Mouse (Mus musculus) gastrocnemius, adult 18-20 months (tissue): ENCODE data around the gene Gm21060. TPM values are rescaled to one million over a fixed set of nuclear protein-coding genes. Genes with fewer than 3 reads are reported as not detected.
"Not testable (repeated sequence)": the region's sequence is repeated elsewhere in the genome, so short reads cannot be mapped to it uniquely, and the experiment has no call there.

ENCODE experiments used
- DNase-seq: peaks from one replicate; pipeline ENCODE4 v3.0.0; 2021; ENCODE audit warnings: low spot score
- long read RNA-seq, 2 experiments: library from polyadenylated mRNA; stranded (forward); transcript quantifications; one replicate each; pipeline ENCODE4 v2.0.0; 2021
- total RNA-seq, 2 experiments: library from RNA; stranded (reverse); gene quantifications; 2 replicates each; pipeline ENCODE4 v1.2.3; 2021

Gm21060 gene
- total RNA-seq = not detected
- long read RNA-seq, experiment 1 = 0 reads
- long read RNA-seq, experiment 2 = 0 reads

DNA sequence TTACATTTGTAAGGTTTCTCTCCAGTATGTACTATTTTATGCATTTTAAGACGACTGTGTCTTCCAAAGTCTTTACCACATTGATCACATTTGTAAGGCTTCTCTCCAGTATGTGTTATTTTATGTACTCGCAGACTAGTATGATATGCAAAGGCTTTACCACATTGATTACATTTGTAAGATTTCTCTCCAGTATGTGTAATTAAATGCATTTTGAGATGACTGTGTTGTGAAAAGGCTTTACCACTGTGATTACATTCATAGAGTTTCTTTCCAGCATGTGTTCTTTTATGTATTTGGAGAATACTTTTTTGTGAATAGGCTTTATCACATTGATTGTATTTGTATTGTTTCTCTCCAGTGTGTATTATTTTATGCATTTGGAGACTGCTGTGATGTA, at the start of gene Gm21060:
TSS of gene Gm21060 (minus strand) at position 101 of the 400 bp plus-strand sequence.
- DNase-seq = no peak

DNA sequence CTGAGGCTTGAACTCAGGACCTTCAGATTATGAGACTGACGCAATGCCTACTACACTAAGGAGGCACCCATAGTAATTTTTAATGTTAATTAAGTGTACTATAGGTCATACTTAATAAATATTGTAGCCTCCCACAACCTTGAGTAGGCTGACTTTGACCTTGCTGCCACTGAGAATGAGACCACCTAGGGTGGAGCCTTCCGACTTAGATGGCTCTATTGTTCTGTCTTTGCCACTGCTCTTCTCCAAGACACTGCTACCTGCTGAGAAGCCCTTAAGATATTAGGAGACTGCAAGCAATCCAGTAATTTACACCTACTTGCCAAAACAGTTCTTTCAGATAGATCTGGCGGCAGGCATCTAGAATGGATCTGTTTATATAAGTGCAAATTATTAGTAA, 24.0 kb upstream of the Gm21060 start:
- DNase-seq = not testable (repeated sequence)

DNA sequence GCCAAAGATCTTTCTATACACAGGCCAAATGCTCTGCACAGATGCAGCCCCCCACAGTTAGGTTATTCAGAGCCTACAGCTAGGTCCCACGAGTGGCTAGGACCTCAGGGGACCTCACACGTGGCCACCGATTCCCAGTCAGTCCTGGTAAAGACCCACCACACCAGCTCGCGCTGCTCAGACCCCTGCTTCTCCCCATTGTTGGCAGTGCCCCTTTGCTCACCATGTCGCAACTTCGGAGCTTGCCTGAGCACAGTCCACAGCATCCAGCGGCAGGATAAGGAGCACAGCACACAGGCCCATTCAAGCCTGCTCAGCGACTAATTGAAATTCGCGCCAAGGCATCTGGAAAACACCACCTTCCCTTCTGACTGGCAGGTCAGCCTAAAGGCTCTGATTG, 16.3 kb upstream of the Gm21060 start:
- not testable (repeated sequence) for DNase-seq

DNA sequence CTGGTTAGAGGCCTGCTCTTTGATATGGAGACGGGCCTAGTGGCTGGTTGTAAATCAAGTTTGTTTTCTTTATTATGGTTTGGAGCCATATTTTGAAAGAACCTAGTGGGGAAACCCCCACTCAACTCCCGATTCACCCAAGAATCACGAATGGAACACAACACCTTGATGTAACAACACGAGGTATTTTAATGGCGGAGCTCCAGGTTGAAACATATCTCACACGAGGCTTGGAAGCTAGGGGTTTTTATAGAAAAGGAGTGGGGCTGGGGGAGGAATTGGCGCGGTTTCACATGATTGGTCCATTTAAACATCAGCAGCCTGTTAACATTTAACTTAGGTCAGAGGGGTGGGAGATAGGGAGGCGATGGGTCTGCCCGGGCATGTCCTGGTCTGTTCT, 15.5 kb upstream of the Gm21060 start:
- DNase-seq = not testable (repeated sequence)

DNA sequence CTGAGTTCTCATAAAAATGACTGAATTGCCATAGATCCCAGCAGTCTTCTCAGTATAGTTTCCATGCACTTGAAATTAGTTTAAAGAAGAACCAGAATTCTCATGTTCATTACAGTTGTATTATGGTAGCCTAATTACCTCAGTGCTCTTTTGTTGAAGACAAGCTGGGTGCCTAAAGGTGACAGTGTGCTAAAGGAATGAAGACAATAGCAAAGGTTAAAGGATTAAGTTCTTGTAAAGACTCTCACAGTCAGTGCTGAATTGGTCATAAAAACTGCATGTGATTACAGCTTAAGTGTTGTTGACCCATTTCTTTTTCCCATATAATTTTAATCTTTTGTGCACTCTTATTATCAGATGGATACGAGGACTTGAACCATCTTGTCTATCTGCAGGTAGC, 11.2 kb upstream of the Gm21060 start:
- not testable (repeated sequence) for DNase-seq

DNA sequence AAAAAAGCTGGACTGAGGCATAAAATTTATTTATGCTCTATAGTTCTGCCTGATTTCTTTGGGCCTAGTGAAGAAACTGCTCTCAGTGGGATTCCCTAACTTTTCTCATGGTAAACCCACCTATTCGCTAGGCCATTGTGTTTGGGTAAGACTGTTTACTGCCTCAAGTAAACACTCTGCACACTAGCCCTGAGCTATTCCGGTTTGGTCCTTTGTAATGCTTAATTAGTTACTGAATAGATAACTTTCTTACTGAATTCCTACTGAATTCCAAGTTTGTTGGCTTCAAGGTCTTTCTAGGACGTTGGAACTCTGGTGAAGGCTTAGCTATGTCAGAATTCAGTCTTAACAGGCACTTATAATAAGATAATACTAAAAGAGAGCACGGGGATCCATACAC, 11.8 kb downstream of the Gm21060 start:
- not testable (repeated sequence) for DNase-seq

DNA sequence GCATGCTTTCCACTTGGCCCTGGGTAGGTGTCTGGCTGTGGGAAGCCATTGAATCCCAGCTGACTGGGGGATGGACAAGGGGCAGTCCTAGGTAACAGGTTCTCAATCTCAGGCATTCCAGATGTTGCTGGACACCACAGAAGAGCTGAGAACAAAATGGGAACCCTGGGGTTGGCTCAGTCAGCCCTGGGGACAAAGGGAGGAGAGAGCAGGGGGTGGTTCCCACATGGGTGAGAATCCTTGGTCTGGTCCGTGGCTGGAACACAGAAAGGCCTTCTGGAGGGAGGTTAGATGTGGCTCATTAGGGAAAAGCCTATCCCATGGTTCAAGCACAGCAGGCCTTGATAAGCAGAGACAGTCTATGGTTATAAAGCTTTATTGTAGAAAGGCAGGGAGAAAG, 13.3 kb downstream of the Gm21060 start:
- DNase-seq = no peak

DNA sequence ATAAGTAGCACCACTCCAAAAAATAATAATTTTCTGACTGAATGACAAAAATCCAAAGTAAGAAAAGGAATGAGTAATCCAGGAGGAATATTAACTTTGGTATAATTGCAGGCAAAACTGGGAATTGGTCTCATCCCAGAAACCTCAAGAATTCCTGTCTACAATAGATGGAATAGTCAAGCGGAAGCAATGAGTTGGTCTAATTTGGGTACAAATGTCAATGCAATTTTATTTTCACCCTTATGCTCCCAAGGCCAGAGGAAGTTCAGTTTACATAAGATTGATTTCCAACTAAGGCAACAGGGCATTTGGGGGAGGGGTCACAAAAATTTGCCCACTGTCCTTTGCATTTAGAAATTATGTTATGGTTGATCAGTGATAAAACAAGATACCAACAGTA, 21.4 kb downstream of the Gm21060 start:
- no peak for DNase-seq

DNA sequence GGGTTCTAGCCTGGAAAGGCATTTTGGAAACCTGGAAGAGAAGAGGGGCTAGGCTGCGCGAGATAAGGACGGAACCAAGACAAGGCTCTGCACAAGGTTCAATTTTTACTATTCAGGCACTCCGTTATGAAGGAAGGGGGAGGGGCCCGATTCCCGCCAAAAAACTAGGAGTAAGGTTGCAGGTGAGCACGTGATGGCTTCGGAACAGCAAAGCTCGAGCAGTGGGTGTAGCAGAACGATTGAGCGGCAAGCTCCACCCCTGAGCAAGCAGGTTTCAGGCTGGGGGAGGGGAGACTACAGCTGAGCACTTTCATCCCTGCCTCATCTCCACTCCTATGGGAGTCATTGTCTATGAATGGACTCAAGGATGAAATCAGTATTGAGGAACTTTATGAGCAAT, 27.7 kb downstream of the Gm21060 start:
- not testable (repeated sequence) for DNase-seq

DNA sequence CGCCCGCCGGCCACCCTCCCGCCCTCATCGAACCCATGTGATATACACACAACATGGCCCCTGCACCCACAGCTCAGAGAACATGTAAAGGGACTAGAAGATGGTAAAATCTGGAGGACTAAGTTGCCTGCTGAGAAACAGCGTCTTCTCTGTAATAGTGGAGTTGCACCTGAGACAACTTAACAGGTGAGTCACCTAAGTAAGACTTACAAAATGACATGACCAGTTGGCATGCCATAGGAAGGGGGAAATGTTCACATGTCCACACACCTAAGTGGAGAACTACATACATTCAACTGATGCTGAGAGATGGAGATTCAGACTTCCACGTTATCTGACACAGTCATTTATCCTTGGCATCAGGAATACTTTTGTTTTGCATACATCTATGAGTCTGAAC, 29.7 kb downstream of the Gm21060 start:
- DNase-seq = no peak

DNA sequence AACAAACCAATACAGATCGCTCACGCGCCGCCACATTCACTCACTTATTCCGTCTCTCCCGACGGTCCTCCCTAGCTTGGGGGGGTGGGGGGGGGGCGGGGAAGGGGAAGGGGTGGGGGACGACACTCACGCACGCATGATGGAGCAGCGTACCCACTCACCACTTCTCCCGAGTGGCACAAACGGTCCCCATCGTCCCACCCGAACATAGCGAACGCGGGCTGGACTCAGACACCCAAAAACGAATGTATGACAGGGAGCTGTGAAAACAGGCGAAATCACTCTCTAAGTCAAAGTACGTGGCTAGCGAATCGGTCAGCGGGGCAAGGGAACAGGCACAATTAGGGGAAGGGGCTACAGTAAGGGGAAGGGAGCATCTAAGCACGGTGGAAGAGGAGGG, 30.2 kb downstream of the Gm21060 start:
- no peak for DNase-seq

DNA sequence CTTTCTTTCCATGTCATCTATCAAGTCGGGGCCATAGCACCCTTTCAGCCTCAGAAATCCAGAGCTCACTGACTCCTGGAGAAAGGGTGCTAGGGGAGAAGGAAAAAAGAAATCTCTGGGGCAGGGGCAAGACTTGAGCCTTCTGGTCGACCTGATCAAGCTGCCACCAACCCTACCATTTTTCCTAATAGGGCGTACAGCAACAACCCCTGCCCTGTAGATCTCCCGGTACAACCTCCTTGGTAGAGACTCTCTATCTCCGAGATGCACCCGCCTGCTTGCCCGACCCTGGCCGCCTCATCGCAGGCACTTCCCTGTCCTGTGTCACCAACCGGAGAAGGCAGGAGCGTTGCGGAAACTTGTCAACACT, 30.6 kb downstream of the Gm21060 start:
- no peak for DNase-seq

DNA sequence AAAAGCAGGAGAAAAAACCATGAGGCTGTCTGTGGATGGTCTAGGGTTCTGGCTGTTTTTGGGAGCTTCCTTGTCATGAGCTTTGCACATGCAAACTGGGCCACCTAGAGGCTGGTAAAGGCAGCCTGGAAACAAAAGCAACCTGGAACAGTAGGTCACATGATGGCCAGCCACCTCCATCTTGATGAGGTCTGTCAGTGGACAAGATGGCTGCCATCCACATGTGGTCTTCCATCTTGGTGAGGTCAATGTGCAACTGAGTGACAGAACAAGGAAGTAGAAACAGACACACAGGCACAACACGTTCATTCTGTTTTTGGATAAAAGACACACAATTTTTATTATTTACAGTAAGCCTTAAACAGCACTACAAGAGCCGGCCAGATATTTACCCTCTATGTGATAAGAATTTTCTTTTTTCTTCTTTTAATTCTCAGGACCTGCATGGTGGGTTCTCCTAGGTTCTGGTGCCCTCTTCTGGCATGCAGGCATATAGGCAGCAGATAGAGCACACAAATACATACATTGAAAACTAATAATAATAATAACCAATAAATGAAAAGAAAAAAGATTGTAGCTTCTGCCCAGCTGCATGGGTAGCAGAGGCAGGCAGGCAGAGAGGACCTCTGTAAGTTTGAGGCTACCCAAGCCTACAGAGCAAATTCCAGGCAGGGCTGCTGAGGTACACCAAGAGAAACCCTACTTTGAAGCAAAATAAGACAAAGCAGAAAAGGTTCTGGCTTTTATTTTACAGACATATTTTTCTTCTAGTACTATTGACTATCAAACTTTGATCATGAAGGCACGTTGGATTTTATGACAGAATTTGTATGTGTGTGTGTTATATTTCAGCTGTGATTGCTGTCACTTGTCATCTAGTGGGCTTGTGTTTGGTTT, 31.3 kb downstream of the Gm21060 start:
- peak; percentile 19 for DNase-seq

DNA sequence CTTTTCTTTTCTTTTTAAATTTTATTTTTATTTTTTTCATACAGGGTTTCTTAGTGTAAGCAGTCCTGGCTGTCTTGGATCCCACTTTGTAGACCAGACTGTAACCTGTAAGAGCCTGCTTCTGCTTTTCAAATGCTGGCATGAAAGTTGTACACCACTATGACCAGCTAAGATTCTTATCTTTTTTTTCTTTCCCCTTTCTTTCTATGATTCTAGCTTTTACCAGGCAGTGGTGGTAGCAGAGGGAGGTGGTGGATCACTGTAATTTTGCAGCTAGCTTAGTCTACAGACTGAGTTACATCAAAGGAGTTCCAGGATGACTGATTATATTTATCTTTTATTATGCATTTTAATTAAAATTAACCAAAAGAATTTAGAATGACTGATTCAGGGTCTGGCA, 31.9 kb downstream of the Gm21060 start:
- DNase-seq = no peak

DNA sequence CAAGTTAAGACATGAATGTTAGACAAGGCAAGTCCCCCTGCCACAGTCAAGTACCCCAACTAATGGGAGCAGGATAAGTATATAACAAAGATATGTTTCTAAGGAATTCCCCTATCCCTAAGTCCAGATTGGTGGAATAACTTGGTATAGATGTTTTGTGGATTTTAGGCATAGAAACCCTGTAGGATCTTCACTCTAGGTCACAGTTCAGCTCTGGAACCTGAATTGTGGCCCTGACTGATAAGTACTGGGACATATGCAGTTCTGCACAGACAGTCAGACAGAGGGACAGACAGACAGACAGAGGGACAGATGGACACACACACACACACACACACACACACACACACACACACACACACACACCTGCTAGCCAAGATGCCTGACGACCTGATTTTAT, 32.6 kb downstream of the Gm21060 start:
- DNase-seq = no peak

DNA sequence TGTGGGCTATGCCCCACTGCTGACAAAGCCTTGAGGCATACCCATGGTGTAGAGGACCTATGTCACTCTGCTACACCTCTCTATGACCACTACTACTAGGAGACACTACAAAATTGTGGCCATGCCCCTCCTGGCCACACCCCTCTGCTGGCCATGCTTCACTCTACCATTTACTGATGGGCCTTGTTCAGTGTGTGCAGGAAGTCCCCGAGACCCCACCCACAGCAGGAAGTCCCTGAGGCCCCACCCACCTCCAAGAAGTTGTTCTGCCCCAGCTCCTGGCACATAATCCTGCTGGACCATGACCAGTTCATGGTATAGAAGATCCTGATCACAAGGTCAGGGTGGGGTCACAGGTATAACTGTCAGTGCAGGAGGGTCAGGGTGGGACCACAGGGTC, 35.6 kb downstream of the Gm21060 start:
- no peak for DNase-seq

DNA sequence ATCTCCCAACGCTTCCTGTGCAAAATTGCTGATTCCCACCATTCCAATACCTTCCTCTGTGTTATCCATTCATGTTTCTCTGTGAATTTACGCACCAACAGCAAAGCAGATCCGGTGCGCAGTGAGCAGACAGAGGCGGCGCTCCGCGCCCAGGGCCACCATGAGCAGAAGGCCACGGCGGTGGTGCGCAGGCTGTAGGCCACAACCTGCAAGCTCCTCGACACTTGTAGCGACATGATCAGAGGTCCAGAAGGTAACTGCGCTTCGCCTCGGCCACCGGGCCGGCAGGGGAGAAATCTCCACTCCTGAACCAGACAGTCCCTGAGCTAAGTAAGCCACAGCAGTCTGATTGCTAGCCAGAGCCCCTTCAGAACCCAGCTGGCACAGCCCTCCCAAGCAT, 39.1 kb downstream of the Gm21060 start:
- no peak for DNase-seq

DNA sequence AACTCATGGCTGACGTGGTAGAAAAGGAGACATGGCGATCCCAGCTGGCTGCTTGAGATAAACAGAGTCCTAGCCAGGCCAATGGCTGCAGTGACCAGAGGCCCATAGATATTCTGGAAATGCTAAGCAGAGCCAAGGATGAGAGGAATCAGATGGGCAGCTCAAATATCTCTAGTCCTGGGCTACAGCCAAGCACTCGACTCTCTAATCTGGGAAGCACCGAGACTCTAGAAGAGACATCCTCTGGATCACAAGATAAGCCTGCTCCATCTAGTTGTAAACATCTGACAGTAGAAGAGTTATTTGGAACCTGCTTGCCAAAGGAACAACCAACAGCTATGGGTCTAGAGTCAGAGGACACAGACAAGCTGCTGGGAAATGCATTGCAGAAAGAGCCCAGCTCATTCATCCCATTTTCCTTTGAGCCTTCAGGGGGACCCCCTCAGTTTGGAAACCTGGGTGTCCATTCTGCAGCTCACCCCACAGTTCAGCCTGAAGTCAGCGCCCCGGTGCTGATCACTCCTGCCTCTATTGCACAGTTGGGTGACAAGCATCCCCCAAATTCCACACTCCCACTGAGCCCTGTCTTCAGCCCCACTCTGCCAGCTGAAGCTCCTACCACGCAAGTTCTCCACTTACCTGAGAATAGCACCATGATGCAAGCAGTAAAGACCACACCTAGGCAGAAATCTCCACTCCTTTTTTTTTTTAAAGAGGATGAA, 40.5 kb downstream of the Gm21060 start:
- DNase-seq = no peak

DNA sequence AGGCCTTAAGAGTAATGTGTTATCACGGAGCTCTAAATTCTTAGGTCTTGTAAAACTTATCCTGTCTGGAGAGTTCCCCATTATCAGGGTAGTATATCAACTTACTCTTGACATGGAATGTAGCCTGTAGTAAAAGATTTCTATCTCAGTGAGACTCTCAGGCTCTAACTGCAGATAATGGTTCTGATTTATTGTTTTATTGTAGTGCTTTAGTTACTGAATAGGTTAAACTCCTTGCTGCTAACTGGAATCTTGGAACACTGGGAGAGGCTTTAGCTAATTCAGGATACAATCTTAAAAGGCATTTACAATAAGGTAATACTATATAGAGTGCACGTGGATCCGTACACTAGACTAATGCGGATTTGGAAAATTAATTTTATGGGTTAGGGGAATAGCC, 49.5 kb downstream of the Gm21060 start:
- not testable (repeated sequence) for DNase-seq
